Mouse (Mus musculus): ENCODE results near the gene Slc7a15. TPM values are rescaled to one million over a fixed set of nuclear protein-coding genes. Genes with fewer than 3 reads are reported as not detected.

The Slc7a15 gene
- polyA plus RNA-seq, 1 experiment from 2014 or later = not detected

GRCm38 (mm10) chr12:8635546-8635945 is 36.7 kb upstream of the Slc7a15 start:
- H3K9me3 ChIP-seq (ENCODE audit: control insufficient read depth, low read length) = no peaks in the 10 kb centered on the region
- 96% methylated on average over 4 of the region's 4 CpGs for WGBS
- H3K36me3 ChIP-seq (ENCODE audit: control insufficient read depth, insufficient read depth, low read length) = no peaks in the 10 kb centered on the region
- no peak overlapping the region for H3K4me2 ChIP-seq (ENCODE audit: low read length)
- no peak for ATAC-seq (ENCODE audit: insufficient number of reproducible peaks, insufficient read depth, low FRiP score, low read depth)
- no peaks in the 10 kb centered on the region for H3K27me3 ChIP-seq (ENCODE audit: control insufficient read depth, insufficient read depth, low read length)
- no peak overlapping the region for H3K4me3 ChIP-seq (ENCODE audit: control insufficient read depth in 1 of 2, insufficient read depth in 1 of 2, low read depth in 1 of 2, low read length in 2 of 2)
- H3K9ac ChIP-seq (ENCODE audit: low read length) = no peak overlapping the region
- no peak overlapping the region for H3K27ac ChIP-seq (replicated peaks in 1 of 2; ENCODE audit: control insufficient read depth in 1 of 2, insufficient read depth in 1 of 2, low read depth in 2 of 2, low read length in 2 of 2)
- no peaks in the 10 kb centered on the region for H3K4me1 ChIP-seq (ENCODE audit: control insufficient read depth in 2 of 2, insufficient read depth in 2 of 2, low read length in 2 of 2)

GRCm38 (mm10) chr12:8634306-8634705 is 35.4 kb upstream of the Slc7a15 start:
- no peaks in the 10 kb centered on the region for H3K36me3 ChIP-seq (ENCODE audit: control insufficient read depth, insufficient read depth, low read length)
- H3K4me3 ChIP-seq (ENCODE audit: control insufficient read depth in 1 of 2, insufficient read depth in 1 of 2, low read depth in 1 of 2, low read length in 2 of 2) = no peak overlapping the region
- H3K27me3 ChIP-seq (ENCODE audit: control insufficient read depth, insufficient read depth, low read length) = no peaks in the 10 kb centered on the region
- ATAC-seq (ENCODE audit: insufficient number of reproducible peaks, insufficient read depth, low FRiP score, low read depth) = no peak
- no peaks in the 10 kb centered on the region for H3K9me3 ChIP-seq (ENCODE audit: control insufficient read depth, low read length)
- no peak overlapping the region for H3K4me2 ChIP-seq (ENCODE audit: low read length)
- no peak overlapping the region for H3K27ac ChIP-seq (replicated peaks in 1 of 2; ENCODE audit: control insufficient read depth in 1 of 2, insufficient read depth in 1 of 2, low read depth in 2 of 2, low read length in 2 of 2)
- WGBS = 90% methylated on average over 1 of the region's 1 CpGs
- H3K4me1 ChIP-seq (ENCODE audit: control insufficient read depth in 2 of 2, insufficient read depth in 2 of 2, low read length in 2 of 2) = no peaks in the 10 kb centered on the region
- H3K9ac ChIP-seq (ENCODE audit: low read length) = no peak overlapping the region

GRCm38 (mm10) chr12:8632737-8633365 is 34.0 kb upstream of the Slc7a15 start:
- no peaks in the 10 kb centered on the region for H3K36me3 ChIP-seq (ENCODE audit: control insufficient read depth, insufficient read depth, low read length)
- ATAC-seq (ENCODE audit: insufficient number of reproducible peaks, insufficient read depth, low FRiP score, low read depth) = no peak
- no peak overlapping the region for H3K4me3 ChIP-seq (ENCODE audit: control insufficient read depth in 1 of 2, insufficient read depth in 1 of 2, low read depth in 1 of 2, low read length in 2 of 2)
- no peaks in the 10 kb centered on the region for H3K9me3 ChIP-seq (ENCODE audit: control insufficient read depth, low read length)
- H3K4me2 ChIP-seq (ENCODE audit: low read length) = no peak overlapping the region
- 82% methylated on average over 2 of the region's 2 CpGs for WGBS
- H3K4me1 ChIP-seq (ENCODE audit: control insufficient read depth in 2 of 2, insufficient read depth in 2 of 2, low read length in 2 of 2) = no peaks in the 10 kb centered on the region
- no peaks in the 10 kb centered on the region for H3K27me3 ChIP-seq (ENCODE audit: control insufficient read depth, insufficient read depth, low read length)
- no peak overlapping the region for H3K27ac ChIP-seq (replicated peaks in 1 of 2; ENCODE audit: control insufficient read depth in 1 of 2, insufficient read depth in 1 of 2, low read depth in 2 of 2, low read length in 2 of 2)
- no peak overlapping the region for H3K9ac ChIP-seq (ENCODE audit: low read length)

- Histone ChIP-seq H3K4me2 (ENCODE audit: low read length) (no peak overlapping the region), H3K4me1 (ENCODE audit: control insufficient read depth in 2 of 2, insufficient read depth in 2 of 2, low read length in 2 of 2) (no peaks in the 10 kb centered on the region), H3K9ac (ENCODE audit: low read length) (no peak overlapping the region), H3K27me3 (ENCODE audit: control insufficient read depth, insufficient read depth, low read length) (no peaks in the 10 kb centered on the region), H3K36me3 (ENCODE audit: control insufficient read depth, insufficient read depth, low read length) (no peaks in the 10 kb centered on the region), H3K4me3 (ENCODE audit: control insufficient read depth in 1 of 2, insufficient read depth in 1 of 2, low read depth in 1 of 2, low read length in 2 of 2) (no peak overlapping the region), H3K27ac (replicated peaks in 1 of 2; ENCODE audit: control insufficient read depth in 1 of 2, insufficient read depth in 1 of 2, low read depth in 2 of 2, low read length in 2 of 2) (no peak overlapping the region), H3K9me3 (ENCODE audit: control insufficient read depth, low read length) (no peaks in the 10 kb centered on the region)
- no peak for ATAC-seq (ENCODE audit: insufficient number of reproducible peaks, insufficient read depth, low FRiP score, low read depth)
- 93% methylated on average over 1 of the region's 1 CpGs for WGBS
Measured at GRCm38 (mm10) chr12:8631691-8632090, 32.8 kb upstream of the Slc7a15 start.

GRCm38 (mm10) chr12:8629537-8629936 is 30.7 kb upstream of the Slc7a15 start:
- ATAC-seq (ENCODE audit: insufficient number of reproducible peaks, insufficient read depth, low FRiP score, low read depth) = no peak
- WGBS = 93% methylated on average over 6 of the region's 6 CpGs

GRCm38 (mm10) chr12:8620678-8621018 is 21.8 kb upstream of the Slc7a15 start:
- H3K4me3 ChIP-seq (ENCODE audit: control insufficient read depth in 1 of 2, insufficient read depth in 1 of 2, low read depth in 1 of 2, low read length in 2 of 2) = no peak overlapping the region
- ATAC-seq (ENCODE audit: insufficient number of reproducible peaks, insufficient read depth, low FRiP score, low read depth) = no peak
- H3K4me2 ChIP-seq (ENCODE audit: low read length) = no peak overlapping the region
- H3K27ac ChIP-seq (replicated peaks in 1 of 2; ENCODE audit: control insufficient read depth in 1 of 2, insufficient read depth in 1 of 2, low read depth in 2 of 2, low read length in 2 of 2) = no peak overlapping the region
- no peaks in the 10 kb centered on the region for H3K36me3 ChIP-seq (ENCODE audit: control insufficient read depth, insufficient read depth, low read length)
- no peaks in the 10 kb centered on the region for H3K27me3 ChIP-seq (ENCODE audit: control insufficient read depth, insufficient read depth, low read length)
- no peaks in the 10 kb centered on the region for H3K4me1 ChIP-seq (ENCODE audit: control insufficient read depth in 2 of 2, insufficient read depth in 2 of 2, low read length in 2 of 2)
- no peak overlapping the region for H3K9ac ChIP-seq (ENCODE audit: low read length)
- no peaks in the 10 kb centered on the region for H3K9me3 ChIP-seq (ENCODE audit: control insufficient read depth, low read length)
- WGBS = 89% methylated on average over 5 of the region's 5 CpGs

More at GRCm38 (mm10) chr12:8629537-8629936, 30.7 kb upstream of the Slc7a15 start:
- Histone ChIP-seq H3K36me3 (ENCODE audit: control insufficient read depth, insufficient read depth, low read length) (no peaks in the 10 kb centered on the region), H3K27ac (replicated peaks in 1 of 2; ENCODE audit: control insufficient read depth in 1 of 2, insufficient read depth in 1 of 2, low read depth in 2 of 2, low read length in 2 of 2) (no peak overlapping the region), H3K27me3 (ENCODE audit: control insufficient read depth, insufficient read depth, low read length) (no peaks in the 10 kb centered on the region), H3K9ac (ENCODE audit: low read length) (no peak overlapping the region), H3K4me3 (ENCODE audit: control insufficient read depth in 1 of 2, insufficient read depth in 1 of 2, low read depth in 1 of 2, low read length in 2 of 2) (no peak overlapping the region), H3K4me2 (ENCODE audit: low read length) (no peak overlapping the region), H3K4me1 (ENCODE audit: control insufficient read depth in 2 of 2, insufficient read depth in 2 of 2, low read length in 2 of 2) (no peaks in the 10 kb centered on the region), H3K9me3 (ENCODE audit: control insufficient read depth, low read length) (no peaks in the 10 kb centered on the region)

- no peak for ATAC-seq (ENCODE audit: insufficient number of reproducible peaks, insufficient read depth, low FRiP score, low read depth)
- no peaks in the 10 kb centered on the region for H3K4me1 ChIP-seq (ENCODE audit: control insufficient read depth in 2 of 2, insufficient read depth in 2 of 2, low read length in 2 of 2)
- H3K27ac ChIP-seq (replicated peaks in 1 of 2; ENCODE audit: control insufficient read depth in 1 of 2, insufficient read depth in 1 of 2, low read depth in 2 of 2, low read length in 2 of 2) = no peak overlapping the region
- no peaks in the 10 kb centered on the region for H3K36me3 ChIP-seq (ENCODE audit: control insufficient read depth, insufficient read depth, low read length)
- no peaks in the 10 kb centered on the region for H3K9me3 ChIP-seq (ENCODE audit: control insufficient read depth, low read length)
- H3K27me3 ChIP-seq (ENCODE audit: control insufficient read depth, insufficient read depth, low read length) = no peaks in the 10 kb centered on the region
- H3K4me2 ChIP-seq (ENCODE audit: low read length) = no peak overlapping the region
- 92% methylated on average over 9 of the region's 9 CpGs for WGBS
- no peak overlapping the region for H3K4me3 ChIP-seq (ENCODE audit: control insufficient read depth in 1 of 2, insufficient read depth in 1 of 2, low read depth in 1 of 2, low read length in 2 of 2)
- no peak overlapping the region for H3K9ac ChIP-seq (ENCODE audit: low read length)
Measured at GRCm38 (mm10) chr12:8619827-8620677, 21.2 kb upstream of the Slc7a15 start.

Data from heart, embryonic 14.5 days (tissue).